Mouse (Mus musculus) testis, postnatal 10 days (tissue): Measurements from ENCODE around the gene Smtnl2.
"Not testable (repeated sequence)": the region's sequence is repeated elsewhere in the genome, so short reads cannot be mapped to it uniquely, and the experiment has no call there.

Experiments used
- DNase-seq: peaks from one replicate; pipeline ENCODE4 v3.0.0; 2021; ENCODE audit warnings: low spot score

Smtnl2 gene

DNA sequence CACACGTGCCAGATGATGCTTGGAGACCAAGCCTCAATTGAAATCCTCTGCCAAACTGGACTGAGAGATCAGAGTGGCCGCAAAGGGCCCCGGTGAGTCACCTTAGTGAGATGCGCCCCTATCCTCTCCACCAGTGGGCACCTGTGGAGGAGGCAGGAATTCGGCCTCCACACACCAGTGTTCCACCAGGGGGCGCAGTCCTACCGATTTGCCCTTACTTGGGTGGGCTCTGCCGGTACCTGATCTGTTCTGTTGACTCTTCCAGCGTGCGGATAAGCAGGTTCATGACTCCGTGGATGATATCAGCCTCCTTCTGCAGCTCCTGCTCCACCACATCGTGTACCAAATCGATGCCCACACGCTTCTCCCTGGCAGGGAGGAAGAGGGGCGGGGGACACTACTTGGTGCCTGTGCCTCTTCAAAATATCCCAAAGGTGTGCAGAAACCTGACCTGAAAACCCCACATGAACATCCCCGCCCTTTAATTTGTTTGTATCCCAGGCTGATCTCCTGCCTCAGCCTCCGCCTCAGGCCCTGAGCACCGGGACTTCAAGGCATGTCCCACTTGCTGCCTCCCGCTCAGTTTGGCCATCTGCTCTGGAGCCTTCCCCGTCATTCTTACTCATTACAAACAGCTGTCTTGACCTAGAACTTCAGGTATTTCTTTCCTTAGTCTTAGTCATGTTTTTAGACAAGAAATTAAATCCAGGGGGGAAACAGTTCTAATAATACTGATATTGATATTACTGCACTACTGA is 56.4 kb downstream of the Smtnl2 start:
- DNase-seq = peak; percentile 93

DNA sequence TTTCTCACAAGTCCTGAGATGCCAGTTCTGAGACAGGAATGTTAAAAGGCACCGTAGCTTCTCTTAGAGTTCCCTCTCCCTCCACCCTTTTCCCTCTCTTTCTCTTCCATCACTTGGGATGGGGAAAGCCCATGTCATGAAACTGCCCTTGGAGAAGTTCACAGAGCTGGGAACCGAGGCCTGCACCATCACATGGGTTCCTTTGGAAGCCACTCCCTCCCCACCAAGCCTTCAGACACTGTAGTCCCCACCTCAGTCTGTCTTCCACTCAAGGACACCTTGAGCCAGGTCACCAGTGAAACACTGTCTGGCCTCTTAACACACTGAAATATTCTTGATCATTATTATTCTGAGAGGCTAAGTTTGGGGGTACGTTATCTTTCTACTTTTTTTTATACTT is 58.3 kb downstream of the Smtnl2 start:
- DNase-seq = no peak

DNA sequence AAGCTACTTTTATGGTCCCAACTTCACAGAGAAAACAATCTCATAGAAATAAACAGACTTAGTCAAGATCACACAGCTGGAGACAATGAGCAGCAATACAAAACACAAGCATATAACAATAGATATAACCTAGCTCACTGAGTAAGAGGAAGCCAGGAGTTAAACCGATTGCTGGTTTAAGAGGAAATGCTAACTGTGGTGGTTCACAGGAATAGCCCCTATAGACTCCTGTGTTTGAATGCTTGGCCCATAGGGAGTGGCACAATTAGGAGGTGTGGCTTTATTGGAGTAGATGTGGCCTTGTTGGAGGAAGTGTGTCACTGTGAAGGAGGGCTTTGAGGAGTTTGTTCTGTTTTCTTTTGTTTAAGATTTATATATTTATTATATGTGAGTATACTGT is 59.2 kb downstream of the Smtnl2 start:
- no peak for DNase-seq

DNA sequence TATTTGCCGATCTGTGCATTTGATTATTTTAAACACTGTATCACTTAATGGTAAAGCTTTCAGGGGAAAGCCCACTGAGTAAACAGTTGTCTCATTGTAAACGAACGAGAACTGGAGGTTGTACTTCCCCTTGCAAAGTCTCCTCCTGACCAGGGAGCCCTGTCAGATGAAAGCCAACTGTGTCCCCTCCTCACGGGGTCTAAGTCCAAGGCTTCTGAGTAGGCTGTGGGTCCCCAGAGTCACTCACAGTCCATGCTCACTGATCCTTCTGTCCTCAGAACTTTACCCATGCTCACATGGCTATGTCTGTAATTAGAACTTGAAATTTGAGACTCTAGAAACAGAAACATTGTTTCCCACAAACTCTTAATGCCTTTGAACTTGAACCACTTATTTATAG is 61.9 kb downstream of the Smtnl2 start:
- no peak for DNase-seq

DNA sequence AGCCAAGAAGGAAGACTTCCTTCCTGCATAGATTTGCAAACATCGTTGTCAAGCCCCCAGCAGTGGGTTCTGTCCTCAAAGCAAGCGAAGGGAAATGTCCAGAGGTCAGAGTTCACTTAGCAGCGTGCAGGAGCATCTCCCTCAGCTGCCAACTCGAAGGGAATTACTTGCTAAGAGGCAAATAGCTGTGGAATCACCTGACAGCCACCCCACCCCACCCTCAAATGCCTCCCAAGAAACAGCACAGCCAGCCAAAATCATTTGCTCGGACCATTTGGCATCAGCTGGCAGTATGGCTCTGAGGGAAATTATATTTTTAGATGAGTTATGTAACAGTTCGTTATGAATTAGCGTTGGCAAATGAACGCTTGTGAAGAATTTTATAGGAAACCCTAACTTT is 62.5 kb downstream of the Smtnl2 start:
- DNase-seq = no peak

DNA sequence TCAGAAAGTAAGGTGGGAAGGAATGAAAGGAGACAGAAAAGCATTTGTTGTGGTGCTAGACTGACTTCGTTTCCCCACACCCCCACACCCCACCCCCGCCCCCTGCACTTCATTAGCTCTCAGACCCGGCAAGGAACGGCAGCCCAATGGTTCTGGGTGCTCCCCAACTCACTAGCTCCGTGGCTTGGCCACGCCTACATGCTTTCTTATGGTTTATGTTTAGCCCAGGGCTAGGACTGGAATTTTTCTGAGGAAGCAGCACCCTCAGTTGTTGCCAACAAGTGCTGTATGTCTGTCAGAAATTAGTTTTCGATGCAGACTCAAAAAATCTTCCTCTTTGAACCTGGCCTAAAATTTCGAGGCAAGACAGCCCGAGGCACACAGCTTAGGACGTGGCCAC is 63.0 kb downstream of the Smtnl2 start:
- DNase-seq = no peak

DNA sequence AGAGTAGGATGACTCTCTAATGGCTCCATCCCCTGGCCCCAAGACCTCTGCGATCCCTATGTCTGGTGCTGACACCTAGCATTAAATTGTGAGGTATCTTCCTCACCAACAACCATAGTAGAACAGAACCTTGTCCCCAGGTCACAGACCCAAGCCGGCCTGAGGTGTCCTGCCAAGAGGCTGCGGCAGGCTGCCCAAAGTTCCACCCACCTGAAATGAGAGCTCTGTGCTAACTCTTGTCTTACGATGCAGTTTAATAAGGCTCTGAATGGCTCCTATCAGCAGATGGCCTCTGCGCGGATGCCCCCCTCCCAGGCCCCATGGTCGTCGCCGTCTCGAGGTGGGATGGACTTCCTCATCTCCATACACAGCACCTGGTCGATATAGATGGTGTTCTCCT is 67.0 kb downstream of the Smtnl2 start:
- no peak for DNase-seq

DNA sequence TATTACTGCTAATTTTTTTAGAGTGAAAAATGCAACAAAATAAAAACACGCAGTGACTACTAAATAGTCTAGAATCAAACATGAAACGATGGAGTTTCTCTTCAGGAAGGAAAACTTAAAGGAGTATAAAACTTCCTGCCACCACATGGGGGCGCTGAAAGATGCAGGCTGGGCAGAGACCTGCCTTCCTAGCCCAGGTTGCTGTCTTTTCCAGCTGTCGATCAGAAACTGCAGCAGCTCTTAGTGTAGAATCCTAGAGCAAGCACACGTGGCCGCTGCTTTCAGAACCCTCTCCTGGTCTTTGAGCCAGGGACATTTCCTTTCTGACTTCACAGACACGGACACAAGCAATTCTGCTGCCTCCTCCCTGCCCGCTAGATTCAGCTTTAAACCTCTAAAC is 67.6 kb downstream of the Smtnl2 start:
- DNase-seq = peak; percentile 84

DNA sequence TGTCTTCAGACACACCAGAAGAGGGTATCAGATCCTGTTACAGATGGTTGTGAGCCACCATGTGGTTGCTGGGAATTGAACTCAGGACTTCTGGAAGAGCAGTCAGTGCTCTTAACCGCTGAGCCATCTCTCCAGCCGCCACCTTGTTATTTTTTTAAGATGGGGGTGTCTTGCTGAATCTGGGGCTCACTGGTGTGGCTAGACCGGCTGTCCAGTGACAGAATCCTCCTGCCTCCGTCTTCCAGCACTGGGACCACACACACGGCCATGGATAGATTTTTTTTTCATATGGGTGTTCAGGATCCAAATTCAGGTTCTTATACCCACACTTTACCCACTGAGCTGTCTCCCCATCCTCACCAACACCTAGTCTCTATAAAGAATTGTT is 68.3 kb downstream of the Smtnl2 start:
- not testable (repeated sequence) for DNase-seq

DNA sequence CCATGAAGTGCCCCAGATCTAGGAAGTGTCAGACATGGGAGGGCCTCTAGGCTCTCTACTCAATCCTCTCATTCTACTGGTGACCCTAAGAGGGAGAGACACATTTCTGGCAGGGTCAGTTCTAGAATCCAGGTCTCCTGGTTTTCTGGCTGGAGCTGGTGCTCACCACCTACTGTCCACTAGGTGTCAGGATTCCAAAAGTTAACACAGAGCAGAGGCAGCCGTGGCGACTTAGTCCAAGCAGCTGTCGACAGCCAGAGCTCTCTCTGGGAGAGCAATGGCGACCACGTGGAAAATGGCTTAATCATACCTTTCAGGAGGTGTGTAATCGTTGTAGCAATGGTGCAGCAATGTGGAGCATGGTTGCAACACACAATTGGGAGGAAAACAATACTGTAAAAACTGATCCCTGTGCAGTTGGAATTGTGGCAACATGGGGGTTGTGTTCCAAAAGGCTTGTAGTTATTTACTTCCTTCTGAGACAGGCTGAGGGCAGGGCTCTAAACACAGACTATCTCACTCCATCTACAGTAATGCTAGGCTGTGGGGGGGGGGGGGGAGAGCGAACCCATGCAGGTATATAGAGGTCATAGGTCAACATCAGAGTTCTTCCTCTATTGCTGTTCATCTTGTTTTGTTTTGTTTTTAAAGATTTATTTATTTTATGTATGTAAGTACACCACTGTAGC is 68.8 kb downstream of the Smtnl2 start:
- peak; percentile 62 for DNase-seq

DNA sequence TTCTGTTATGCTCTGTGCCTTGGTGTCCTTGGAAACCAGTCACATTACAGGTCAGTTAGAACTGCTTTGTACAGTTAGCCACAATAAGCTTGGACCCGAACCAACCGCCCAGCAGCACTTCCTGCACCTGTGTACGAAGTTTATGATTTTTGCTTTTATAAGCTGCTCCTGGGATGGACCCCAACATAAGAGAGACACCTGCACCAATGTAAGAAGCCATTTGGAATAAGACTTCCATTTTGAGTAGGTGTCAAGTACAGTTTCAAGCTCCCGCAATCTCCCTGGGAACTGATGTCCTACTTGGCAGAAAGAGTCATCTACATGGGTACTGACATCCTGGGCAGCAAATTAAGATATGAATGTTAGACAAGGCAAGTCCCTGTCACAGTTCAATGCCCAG is 71.8 kb downstream of the Smtnl2 start:
- DNase-seq = no peak
